Mouse (Mus musculus) heart, postnatal 0 days (tissue): ENCODE measurements around the gene Copg1.

Source experiments
- CTCF ChIP-seq: IDR thresholded peaks from 2 replicates; pipeline ENCODE4 v1.5.1; 2016; ENCODE audit warnings: antibody characterized with exemption, control low read depth, low read depth
- EP300 ChIP-seq: IDR thresholded peaks from 2 replicates; pipeline ENCODE4 v1.6.1; 2016; ENCODE audit warnings: antibody characterized with exemption, low read depth

GRCm38 (mm10) chr6:87871240-87871639 is 16.4 kb upstream of the Copg1 start:
- no peak for TF ChIP-seq CTCF
- no peak for TF ChIP-seq EP300
